Mouse (Mus musculus): ENCODE data around the gene Gm17359. TPM values are rescaled to one million over a fixed set of nuclear protein-coding genes. Genes with fewer than 3 reads are reported as not detected.

The Gm17359 gene
- not detected in 2 replicates for polyA plus RNA-seq (2014; fragmentation: Nextera tagmentation; extraction: Ambion mirVana)

GRCm38 (mm10) chr3:79336044-79336766 is at the start of gene Gm17359:
Gm17359 (plus strand) TSS chr3:79336661.
- H3K9me3 ChIP-seq (ENCODE audit: control insufficient read depth, low read length), result no peaks in the 10 kb centered on the region
- H3K36me3 ChIP-seq (ENCODE audit: control insufficient read depth, insufficient read depth, low read length), result no peaks in the 10 kb centered on the region
- H3K4me2 ChIP-seq (replicated peaks; ENCODE audit: low read depth, low read length), result no peak within 1 kb of the TSS
- no peak for ATAC-seq (ENCODE audit: low FRiP score, low TSS enrichment)
- WGBS, result 60% methylated on average over 8 of the region's 8 CpGs
- no peak within 1 kb of the TSS for H3K27ac ChIP-seq (ENCODE audit: low read depth, low read length)
- H3K9ac ChIP-seq (ENCODE audit: low read depth, low read length), result no peak within 1 kb of the TSS
- H3K4me1 ChIP-seq (ENCODE audit: control insufficient read depth, insufficient read depth, low read length), result no peaks in the 10 kb centered on the region
- H3K27me3 ChIP-seq (ENCODE audit: control insufficient read depth, insufficient read depth, low read length), result no peaks in the 10 kb centered on the region
- no peak within 1 kb of the TSS for H3K4me3 ChIP-seq (ENCODE audit: low read length)

DNA sequence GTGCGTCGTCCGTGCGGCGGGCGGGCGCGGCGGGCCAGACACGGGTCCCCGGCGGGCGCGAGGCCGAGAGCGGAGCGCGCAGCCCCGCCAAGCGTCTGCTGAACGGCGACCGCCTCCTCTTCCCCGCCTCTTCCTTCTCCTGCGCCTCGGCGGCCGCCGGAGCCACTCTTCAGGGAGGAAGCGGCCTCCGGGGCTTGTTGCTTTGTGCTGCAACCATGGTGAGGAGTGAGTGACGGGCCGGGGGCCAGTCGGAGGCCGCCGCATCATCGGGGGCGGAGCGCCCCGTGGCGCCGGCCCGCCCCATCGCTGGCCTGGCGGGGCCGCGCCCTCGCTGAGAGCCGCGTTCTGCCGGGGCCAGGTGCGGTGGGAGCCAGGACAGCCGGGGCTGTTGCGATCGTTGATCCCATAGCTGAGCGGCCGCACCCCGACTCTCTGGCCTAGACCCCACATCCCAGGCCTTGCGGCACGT is 49.3 kb upstream of the Gm17359 start:
- Histone ChIP-seq H3K4me2 (replicated peaks; ENCODE audit: low read depth, low read length) (peak overlapping the region; percentile 69), H3K9me3 (ENCODE audit: control insufficient read depth, low read length) (no peaks in the 10 kb centered on the region), H3K27ac (ENCODE audit: low read depth, low read length) (peak overlapping the region; percentile 95), H3K9ac (ENCODE audit: low read depth, low read length) (peak overlapping the region; percentile 89), H3K4me3 (ENCODE audit: low read length) (peak overlapping the region; percentile 90), H3K4me1 (ENCODE audit: control insufficient read depth, insufficient read depth, low read length) (peaks cover 11% of the 10 kb centered on the region), H3K36me3 (ENCODE audit: control insufficient read depth, insufficient read depth, low read length) (no peaks in the 10 kb centered on the region), H3K27me3 (ENCODE audit: control insufficient read depth, insufficient read depth, low read length) (no peaks in the 10 kb centered on the region)
- WGBS, result 0% methylated on average over 52 of the region's 60 CpGs
- ATAC-seq (ENCODE audit: low FRiP score, low TSS enrichment), result peak; percentile 99

DNA sequence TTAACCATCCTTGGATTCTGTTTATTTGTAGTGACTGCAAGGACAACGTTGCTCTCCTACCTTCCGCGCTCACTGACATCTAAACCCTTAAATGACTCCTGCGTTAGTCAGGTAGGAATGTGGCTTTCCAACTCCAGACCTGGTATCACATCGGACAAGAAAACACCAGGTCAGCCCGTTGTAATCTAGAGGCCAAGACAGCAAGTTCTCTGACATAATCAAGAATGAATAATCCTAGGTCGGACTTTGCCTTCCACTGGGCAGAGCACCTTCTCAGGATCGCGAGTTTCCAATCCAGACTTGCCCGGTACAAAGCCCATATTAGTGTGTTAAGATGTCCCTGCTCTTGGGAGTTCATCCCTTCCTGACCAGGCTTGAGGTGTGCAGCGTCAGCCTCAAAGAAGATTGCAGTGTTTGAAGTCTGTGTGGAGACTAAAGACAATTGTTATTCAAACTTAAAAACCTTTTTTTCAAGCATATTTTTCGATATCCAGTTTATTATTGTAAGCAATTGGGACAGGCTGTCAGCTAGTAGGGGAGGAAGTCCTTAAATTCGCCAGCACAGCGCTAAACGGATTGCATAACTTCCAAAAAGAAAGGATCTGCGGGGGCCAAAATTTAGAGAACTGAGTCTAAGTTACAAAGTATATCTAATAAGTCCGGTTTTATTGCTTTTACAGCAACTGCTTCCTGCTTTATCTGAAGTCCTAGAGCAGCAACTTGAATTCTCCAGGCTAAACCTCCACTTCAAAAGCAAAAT is 48.6 kb upstream of the Gm17359 start:
- ATAC-seq (ENCODE audit: low FRiP score, low TSS enrichment), result no peak
- H3K4me3 ChIP-seq (ENCODE audit: low read length), result peak overlapping the region; percentile 90
- H3K9ac ChIP-seq (ENCODE audit: low read depth, low read length), result peak overlapping the region; percentile 71
- peak overlapping the region; percentile 69 for H3K4me2 ChIP-seq (replicated peaks; ENCODE audit: low read depth, low read length)
- H3K27me3 ChIP-seq (ENCODE audit: control insufficient read depth, insufficient read depth, low read length), result no peaks in the 10 kb centered on the region
- no peaks in the 10 kb centered on the region for H3K9me3 ChIP-seq (ENCODE audit: control insufficient read depth, low read length)
- WGBS, result 16% methylated on average over 17 of the region's 17 CpGs
- H3K27ac ChIP-seq (ENCODE audit: low read depth, low read length), result no peak overlapping the region
- peaks cover 11% of the 10 kb centered on the region for H3K4me1 ChIP-seq (ENCODE audit: control insufficient read depth, insufficient read depth, low read length)
- H3K36me3 ChIP-seq (ENCODE audit: control insufficient read depth, insufficient read depth, low read length), result no peaks in the 10 kb centered on the region

GRCm38 (mm10) chr3:79289050-79289449 is 47.4 kb upstream of the Gm17359 start:
- no peak overlapping the region for H3K27ac ChIP-seq (ENCODE audit: low read depth, low read length)
- H3K36me3 ChIP-seq (ENCODE audit: control insufficient read depth, insufficient read depth, low read length), result no peaks in the 10 kb centered on the region
- no peak for ATAC-seq (ENCODE audit: low FRiP score, low TSS enrichment)
- no peaks in the 10 kb centered on the region for H3K27me3 ChIP-seq (ENCODE audit: control insufficient read depth, insufficient read depth, low read length)
- no peak overlapping the region for H3K4me2 ChIP-seq (replicated peaks; ENCODE audit: low read depth, low read length)
- no peaks in the 10 kb centered on the region for H3K9me3 ChIP-seq (ENCODE audit: control insufficient read depth, low read length)
- no peak overlapping the region for H3K9ac ChIP-seq (ENCODE audit: low read depth, low read length)
- 74% methylated on average over 3 of the region's 3 CpGs for WGBS
- H3K4me3 ChIP-seq (ENCODE audit: low read length), result no peak overlapping the region
- H3K4me1 ChIP-seq (ENCODE audit: control insufficient read depth, insufficient read depth, low read length), result peaks cover 11% of the 10 kb centered on the region; the same call in 1 of the 2 replicates

DNA sequence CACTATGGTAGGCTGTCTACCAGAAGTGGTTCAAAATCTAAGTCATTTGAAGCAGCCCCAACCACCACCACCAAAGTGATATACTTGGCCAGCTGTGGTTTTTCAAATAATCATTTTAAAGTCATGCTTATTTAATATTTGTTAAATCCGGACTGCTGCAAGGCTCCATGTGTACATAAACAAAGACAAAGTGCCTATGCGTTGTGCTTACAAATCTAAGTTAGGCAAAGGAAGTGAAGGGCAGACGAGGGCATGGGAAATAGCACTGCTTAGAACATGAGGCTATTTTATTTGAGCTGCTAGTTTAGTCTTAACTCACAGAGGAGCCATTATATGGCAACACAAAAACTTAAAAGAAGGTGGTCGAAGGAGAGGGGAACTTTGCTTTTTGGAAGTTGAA is 43.4 kb upstream of the Gm17359 start:
- H3K27me3 ChIP-seq (ENCODE audit: control insufficient read depth, insufficient read depth, low read length), result no peaks in the 10 kb centered on the region
- H3K9me3 ChIP-seq (ENCODE audit: control insufficient read depth, low read length), result no peaks in the 10 kb centered on the region
- H3K4me2 ChIP-seq (replicated peaks; ENCODE audit: low read depth, low read length), result no peak overlapping the region
- no peak overlapping the region for H3K4me3 ChIP-seq (ENCODE audit: low read length)
- no peaks in the 10 kb centered on the region for H3K4me1 ChIP-seq (ENCODE audit: control insufficient read depth, insufficient read depth, low read length)
- H3K9ac ChIP-seq (ENCODE audit: low read depth, low read length), result no peak overlapping the region
- 65% methylated on average over 4 of the region's 4 CpGs for WGBS
- no peak for ATAC-seq (ENCODE audit: low FRiP score, low TSS enrichment)
- H3K36me3 ChIP-seq (ENCODE audit: control insufficient read depth, insufficient read depth, low read length), result no peaks in the 10 kb centered on the region
- no peak overlapping the region for H3K27ac ChIP-seq (ENCODE audit: low read depth, low read length)

DNA sequence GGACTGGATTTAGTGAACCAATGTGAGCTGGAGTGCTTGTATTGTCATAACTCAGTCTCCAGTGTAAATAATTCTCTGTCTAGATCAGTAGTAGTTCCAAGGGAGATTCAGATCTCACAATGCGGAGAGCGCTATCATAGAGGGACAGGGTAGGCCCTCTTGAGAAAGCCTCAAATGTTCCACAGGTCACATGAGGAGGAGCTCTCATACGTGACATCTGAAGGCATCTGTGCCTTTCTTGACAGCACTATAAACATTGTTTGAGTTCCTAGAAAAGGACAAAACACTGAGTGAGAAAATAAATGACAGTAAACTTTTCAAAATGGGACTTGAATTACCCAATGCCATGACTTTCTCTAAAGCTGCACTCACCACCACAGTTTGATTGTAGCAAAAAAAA is 41.8 kb upstream of the Gm17359 start:
- Histone ChIP-seq H3K4me1 (ENCODE audit: control insufficient read depth, insufficient read depth, low read length) (no peaks in the 10 kb centered on the region), H3K27me3 (ENCODE audit: control insufficient read depth, insufficient read depth, low read length) (no peaks in the 10 kb centered on the region), H3K9me3 (ENCODE audit: control insufficient read depth, low read length) (no peaks in the 10 kb centered on the region), H3K9ac (ENCODE audit: low read depth, low read length) (no peak overlapping the region), H3K27ac (ENCODE audit: low read depth, low read length) (no peak overlapping the region), H3K4me2 (replicated peaks; ENCODE audit: low read depth, low read length) (no peak overlapping the region), H3K36me3 (ENCODE audit: control insufficient read depth, insufficient read depth, low read length) (no peaks in the 10 kb centered on the region), H3K4me3 (ENCODE audit: low read length) (no peak overlapping the region)
- no peak for ATAC-seq (ENCODE audit: low FRiP score, low TSS enrichment)
- WGBS, result 80% methylated on average over 3 of the region's 3 CpGs

- Histone ChIP-seq H3K9me3 (ENCODE audit: control insufficient read depth, low read length) (no peaks in the 10 kb centered on the region), H3K4me1 (ENCODE audit: control insufficient read depth, insufficient read depth, low read length) (no peaks in the 10 kb centered on the region), H3K36me3 (ENCODE audit: control insufficient read depth, insufficient read depth, low read length) (no peaks in the 10 kb centered on the region), H3K27ac (ENCODE audit: low read depth, low read length) (no peak overlapping the region), H3K9ac (ENCODE audit: low read depth, low read length) (no peak overlapping the region), H3K4me3 (ENCODE audit: low read length) (no peak overlapping the region), H3K4me2 (replicated peaks; ENCODE audit: low read depth, low read length) (no peak overlapping the region), H3K27me3 (ENCODE audit: control insufficient read depth, insufficient read depth, low read length) (no peaks in the 10 kb centered on the region)
- ATAC-seq (ENCODE audit: low FRiP score, low TSS enrichment), result no peak
- 60% methylated on average over 5 of the region's 5 CpGs for WGBS
These were observed 40.4 kb upstream of the Gm17359 start for GRCm38 (mm10) chr3:79296049-79296448.

- no peak for ATAC-seq (ENCODE audit: low FRiP score, low TSS enrichment)
- Histone ChIP-seq H3K9me3 (ENCODE audit: control insufficient read depth, low read length) (no peaks in the 10 kb centered on the region), H3K4me2 (replicated peaks; ENCODE audit: low read depth, low read length) (no peak overlapping the region), H3K9ac (ENCODE audit: low read depth, low read length) (no peak overlapping the region), H3K4me3 (ENCODE audit: low read length) (no peak overlapping the region), H3K27me3 (ENCODE audit: control insufficient read depth, insufficient read depth, low read length) (no peaks in the 10 kb centered on the region), H3K36me3 (ENCODE audit: control insufficient read depth, insufficient read depth, low read length) (no peaks in the 10 kb centered on the region), H3K27ac (ENCODE audit: low read depth, low read length) (no peak overlapping the region), H3K4me1 (ENCODE audit: control insufficient read depth, insufficient read depth, low read length) (no peaks in the 10 kb centered on the region)
- WGBS, result 85% methylated on average over 3 of the region's 3 CpGs
These were observed 39.9 kb upstream of the Gm17359 start for GRCm38 (mm10) chr3:79296586-79296985.

DNA sequence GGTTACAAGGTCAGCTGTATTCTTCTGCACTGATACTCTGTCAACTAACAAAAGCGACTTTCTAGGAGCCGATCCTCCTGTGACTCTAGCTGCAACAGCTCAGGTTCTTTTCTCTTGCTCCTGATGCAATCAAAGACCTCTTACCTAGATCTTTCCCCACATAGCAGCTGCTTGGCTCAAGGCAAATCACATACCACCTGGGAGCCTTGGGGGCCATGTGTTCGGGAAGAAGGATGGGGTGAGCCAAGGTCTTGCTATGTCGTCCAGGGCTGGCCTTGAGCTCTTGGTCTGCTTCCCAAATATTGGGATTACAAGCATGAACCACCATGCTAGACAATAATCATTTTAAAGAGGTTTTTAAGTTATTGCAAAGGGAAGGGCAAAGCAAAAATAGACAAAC is 39.2 kb upstream of the Gm17359 start:
- Histone ChIP-seq H3K36me3 (ENCODE audit: control insufficient read depth, insufficient read depth, low read length) (no peaks in the 10 kb centered on the region), H3K27ac (ENCODE audit: low read depth, low read length) (no peak overlapping the region), H3K4me2 (replicated peaks; ENCODE audit: low read depth, low read length) (no peak overlapping the region), H3K9me3 (ENCODE audit: control insufficient read depth, low read length) (no peaks in the 10 kb centered on the region), H3K9ac (ENCODE audit: low read depth, low read length) (no peak overlapping the region), H3K4me1 (ENCODE audit: control insufficient read depth, insufficient read depth, low read length) (no peaks in the 10 kb centered on the region), H3K4me3 (ENCODE audit: low read length) (no peak overlapping the region), H3K27me3 (ENCODE audit: control insufficient read depth, insufficient read depth, low read length) (no peaks in the 10 kb centered on the region)
- WGBS, result 92% methylated on average over 4 of the region's 4 CpGs
- no peak for ATAC-seq (ENCODE audit: low FRiP score, low TSS enrichment)

Measured in kidney, embryonic 14.5 days (tissue).